1 mouse cellular context compared by ENCODE assay signal in the genomic region with DNA sequence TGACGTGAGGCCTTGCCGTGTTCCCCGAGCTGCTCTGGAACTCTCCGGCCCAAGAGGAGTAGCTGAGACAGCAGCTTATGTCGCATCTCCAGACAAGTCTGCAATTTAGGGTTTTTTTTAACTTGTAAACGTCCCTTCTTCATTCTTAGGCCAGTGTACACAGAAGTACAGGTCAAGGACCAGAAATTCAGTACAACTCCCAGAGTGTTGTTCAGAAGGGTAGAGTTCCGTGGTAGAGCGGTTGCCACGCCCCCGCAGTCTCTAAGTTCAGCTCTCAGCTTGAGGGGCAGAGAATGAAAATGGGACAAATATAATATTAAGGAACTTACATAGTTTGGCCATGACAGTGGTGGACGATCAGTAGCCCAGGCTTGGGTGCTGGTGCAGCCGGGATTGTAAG.
TF ChIP-seq lines count a peak whose summit lies in the region.

No protein-coding gene starts in this region.

TF ChIP-seq in CH12.LX, 34 proteins besides CTCF, POLR2A, EP300 and RAD21:
- TF ChIP-seq TCF12 (IDR thresholded peaks at IDR 0.05; ENCODE audit: low read depth, low read length), result no peak
- no peak for TF ChIP-seq MAZ (IDR thresholded peaks at IDR 0.05; ENCODE audit: low read depth, low read length)
- TF ChIP-seq ZC3H11A (IDR thresholded peaks at IDR 0.05; ENCODE audit: low read depth, low read length), result no peak
- TF ChIP-seq UBTF (IDR thresholded peaks at IDR 0.05; ENCODE audit: low read depth, low read length), result no peak
- TF ChIP-seq NELFE (IDR thresholded peaks at IDR 0.05; ENCODE audit: low read depth, low read length), result no peak
- no peak for TF ChIP-seq CHD2 (IDR thresholded peaks at IDR 0.05; ENCODE audit: low read length)
- no peak for TF ChIP-seq GABPA (IDR thresholded peaks at IDR 0.05; ENCODE audit: insufficient replicate concordance, low read depth, low read length)
- no peak for TF ChIP-seq MYC (IDR thresholded peaks at IDR 0.05; ENCODE audit: low read depth, low read length)
- no peak for TF ChIP-seq ZKSCAN1 (IDR thresholded peaks at IDR 0.05; ENCODE audit: borderline replicate concordance, low read depth, low read length)
- no peak for TF ChIP-seq USF1 (IDR thresholded peaks at IDR 0.05; ENCODE audit: low read depth, low read length)
- TF ChIP-seq SMC3 (IDR thresholded peaks at IDR 0.05; ENCODE audit: low read depth, low read length), result no peak
- TF ChIP-seq IRF4 (IDR thresholded peaks at IDR 0.05; ENCODE audit: low read depth, low read length), result no peak
- TF ChIP-seq KAT2A (IDR thresholded peaks at IDR 0.05; ENCODE audit: insufficient replicate concordance, low read length), result no peak
